Mouse (Mus musculus) ovary, postnatal 36 days (tissue): Measurements from ENCODE around the gene Clcn1.

Experiments used
- DNase-seq: peaks from one replicate; pipeline ENCODE4 v3.0.0; 2022; ENCODE audit warnings: low spot score, mixed read lengths

The Clcn1 gene

DNA sequence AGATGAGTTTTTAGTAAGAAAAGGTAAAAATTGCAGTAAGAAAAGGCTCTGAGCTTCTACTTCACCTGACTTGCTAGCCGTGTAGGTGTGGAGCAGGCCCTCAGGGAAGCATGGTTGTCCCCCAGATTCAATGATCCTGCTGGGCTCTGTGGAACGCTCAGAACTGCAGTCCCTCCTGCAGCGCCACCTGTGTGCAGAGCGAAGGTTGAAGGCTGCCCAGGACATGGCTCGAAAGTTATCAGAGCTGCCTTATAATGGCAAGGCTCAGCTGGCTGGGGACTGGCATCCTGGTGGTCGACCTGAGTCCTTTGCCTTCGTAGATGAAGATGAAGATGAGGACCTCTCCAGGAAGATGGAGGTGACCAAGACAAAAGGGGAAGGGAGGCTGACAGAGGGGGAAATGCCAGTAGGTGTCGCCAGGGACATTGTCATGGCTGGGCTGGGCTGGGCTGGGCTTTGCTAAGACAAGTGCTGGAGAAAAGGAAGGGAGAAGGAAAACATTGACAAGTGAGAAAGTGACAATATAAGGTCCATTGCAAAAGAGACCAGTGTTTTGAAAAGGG, 23.4 kb downstream of the Clcn1 start:
- no peak for DNase-seq

DNA sequence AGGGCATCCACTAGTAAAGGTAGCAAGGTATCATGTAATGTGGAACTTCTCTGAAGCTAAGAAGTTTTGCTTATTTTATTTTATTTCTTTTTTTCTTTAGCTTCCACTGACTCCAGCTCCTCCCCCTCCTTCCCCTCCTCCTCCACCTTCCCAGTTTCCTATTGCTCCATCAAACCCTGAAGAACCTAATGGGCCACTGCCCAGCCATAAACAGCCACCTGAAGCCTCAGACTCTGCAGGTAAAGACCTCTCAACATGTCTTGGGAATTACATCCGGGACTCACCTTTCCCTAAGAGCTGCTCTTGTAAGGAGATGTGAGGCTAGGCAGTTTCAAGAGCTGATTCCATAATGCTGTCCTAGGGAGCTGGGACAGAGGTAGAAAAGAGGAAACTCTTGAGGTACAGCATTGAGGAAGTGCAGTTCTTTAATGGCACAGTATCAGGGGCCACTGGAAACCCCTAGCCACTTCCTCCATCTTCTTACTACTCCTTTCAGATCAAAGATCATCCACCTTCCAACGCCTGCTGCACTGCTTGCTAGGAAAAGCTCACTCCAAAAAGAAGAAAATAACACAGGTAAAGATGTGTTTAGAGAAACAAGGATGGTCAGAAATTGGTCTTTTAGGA, 24.1 kb downstream of the Clcn1 start:
- DNase-seq: no peak

DNA sequence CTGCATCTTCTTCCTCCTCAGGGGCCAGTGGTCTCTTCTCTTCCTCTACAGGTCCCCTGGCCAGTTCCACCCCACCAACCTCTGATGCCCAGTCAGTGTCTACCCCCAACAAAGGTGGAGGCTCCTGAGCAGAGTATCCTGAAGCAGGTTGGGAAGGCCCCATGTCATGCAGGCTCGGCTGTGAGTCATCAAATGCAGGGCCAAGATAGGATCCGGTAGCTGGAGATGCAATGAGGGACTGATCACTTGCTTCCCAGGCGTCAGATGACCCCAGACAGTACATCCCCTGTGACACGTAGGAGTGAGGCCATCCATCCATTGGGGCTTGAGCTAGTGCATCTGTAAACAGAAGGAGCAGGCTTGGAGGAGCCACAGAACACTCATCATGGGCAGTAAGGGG, 31.8 kb downstream of the Clcn1 start:
- DNase-seq: no peak

DNA sequence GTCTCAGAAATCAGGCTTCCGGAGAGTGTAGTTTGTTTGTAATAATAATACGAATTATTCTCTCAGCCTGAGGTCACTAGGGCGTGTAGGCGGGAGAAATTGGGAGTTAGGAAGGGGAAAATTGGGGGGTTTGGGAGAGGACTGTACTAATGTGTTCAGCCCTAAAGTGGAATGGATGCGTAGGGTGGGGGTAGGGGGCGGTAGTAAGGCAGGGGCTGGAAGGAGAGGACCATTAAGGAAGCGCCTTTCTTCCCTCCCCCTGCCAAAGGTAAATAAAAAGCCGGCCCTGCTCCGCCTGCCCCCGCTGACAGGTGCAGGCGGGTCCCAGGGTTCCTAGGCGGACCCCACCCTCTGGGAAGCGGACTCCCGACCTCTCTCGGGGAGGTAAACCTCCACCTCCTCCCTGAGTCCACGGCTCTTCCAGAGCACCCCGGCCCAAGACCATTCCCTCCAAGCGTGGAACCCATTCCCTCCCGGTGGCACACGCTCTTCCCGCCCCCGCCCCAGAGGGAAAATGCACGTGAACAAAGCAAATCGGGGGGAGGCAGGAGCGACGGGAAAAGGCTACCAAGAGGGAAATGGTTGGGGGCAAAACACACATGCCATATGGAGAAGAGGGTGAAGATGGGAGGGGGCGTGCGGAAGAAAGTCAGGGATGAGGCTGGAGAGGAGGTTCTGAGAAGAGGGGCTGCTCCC, 37.0 kb downstream of the Clcn1 start:
- no peak for DNase-seq

DNA sequence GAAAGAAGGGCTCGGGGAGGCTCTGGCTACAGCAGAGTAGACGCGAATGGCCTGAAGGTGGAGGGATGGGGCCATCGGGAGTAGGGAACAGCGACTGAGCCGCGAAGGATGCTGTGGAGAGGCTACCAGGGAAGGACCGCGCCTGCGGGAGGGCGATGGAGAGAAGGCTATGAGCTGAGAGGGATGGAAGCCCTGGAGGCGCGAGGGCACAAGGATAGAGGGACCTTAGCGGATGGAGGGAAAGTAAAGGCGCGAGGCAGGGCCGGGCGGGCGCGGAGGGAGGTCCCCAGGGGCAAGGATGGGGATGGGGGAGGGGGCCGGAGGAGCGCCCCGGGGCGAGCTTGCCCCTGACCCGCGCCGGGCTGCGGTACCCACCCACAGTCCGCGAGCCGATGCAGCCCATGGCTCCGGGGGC, 37.6 kb downstream of the Clcn1 start:
- peak; percentile 17 for DNase-seq

DNA sequence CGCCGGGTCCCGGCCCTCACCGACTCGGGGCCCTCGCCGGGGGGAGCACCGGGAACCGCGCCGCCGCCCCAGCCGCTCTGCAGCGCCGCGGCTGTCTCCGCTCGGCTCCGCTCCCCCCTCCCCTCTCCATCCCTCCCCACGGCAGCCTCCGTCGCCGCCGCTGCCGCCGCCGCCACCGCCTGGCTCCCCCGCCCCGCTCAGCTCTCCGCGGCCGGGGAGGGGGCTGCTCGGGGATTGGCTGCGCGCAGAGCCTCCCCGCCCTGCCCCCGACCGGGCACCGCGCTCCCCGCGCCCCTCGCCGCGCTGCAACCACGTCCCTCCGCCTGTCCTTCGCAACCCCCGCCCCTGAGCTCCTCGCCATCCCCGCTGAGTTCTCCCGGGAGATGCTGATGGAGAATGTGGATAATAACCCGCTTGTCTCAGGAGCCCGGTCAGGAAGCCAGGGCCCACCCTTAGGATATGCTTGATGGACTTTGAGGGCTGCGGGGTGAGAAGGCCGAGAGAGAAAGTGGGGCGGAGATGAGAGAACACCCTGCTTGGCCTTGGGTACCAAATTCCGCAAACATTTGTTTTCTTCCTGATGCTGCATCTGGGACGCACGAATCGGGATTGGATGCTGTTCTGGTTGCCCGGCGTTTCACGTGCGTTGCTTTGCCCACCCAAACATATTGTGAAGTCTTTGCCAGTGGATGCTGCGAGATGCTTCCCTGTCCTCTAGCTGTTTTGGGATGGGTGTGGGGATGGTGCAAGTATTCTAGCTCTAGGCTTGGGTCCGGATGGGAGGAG, 38.2 kb downstream of the Clcn1 start, which contains the start of gene Fam131b:
Fam131b (minus strand) TSS at position 162 of the 786 bp plus-strand sequence.
- peak; percentile 44 for DNase-seq

- DNase-seq: peak; percentile 72
These were observed 38.8 kb downstream of the Clcn1 start for GRCm38 (mm10) chr6:42325268-42325609.

DNA sequence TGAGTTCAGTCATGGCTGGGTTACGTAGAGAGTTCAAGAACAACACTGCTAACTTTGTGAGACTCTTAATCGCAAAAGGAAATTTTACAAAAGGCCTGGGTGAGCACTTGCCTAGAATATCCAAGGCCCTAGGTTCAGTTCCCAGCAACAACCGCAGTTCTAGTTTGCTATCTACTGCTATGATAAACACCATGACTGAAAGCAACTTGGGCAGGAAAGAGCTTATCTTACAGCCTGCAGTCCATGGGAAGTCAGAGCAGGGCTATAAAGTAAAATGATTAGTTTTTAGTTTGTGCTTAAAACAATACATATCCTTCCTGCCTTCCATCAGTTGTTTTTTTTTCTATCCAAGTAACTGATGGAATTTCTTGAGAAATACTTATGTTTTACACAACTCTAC, 40.0 kb downstream of the Clcn1 start:
- DNase-seq: no peak

DNA sequence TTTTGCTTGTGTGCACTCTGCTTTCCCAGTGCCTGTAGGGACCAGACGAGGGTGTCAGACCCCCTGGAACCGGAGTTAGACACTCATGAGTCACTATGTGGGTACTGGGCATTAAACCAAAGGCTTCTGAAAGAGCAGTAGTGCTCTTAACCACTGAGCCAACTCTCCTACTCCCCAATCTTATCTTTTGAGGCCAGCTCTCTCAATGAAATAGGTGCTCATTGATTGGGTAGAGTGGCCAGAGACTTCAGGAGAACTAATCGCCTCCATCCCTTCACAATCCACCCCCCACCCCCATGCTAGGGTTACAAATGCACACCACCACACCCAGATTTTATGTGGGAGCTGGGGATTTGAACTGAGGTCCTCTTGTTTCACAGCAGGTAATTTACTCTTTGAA, 42.3 kb downstream of the Clcn1 start:
- no peak for DNase-seq

GRCm38 (mm10) chr6:42330216-42330615, 43.7 kb downstream of the Clcn1 start:
- no peak for DNase-seq

- no peak for DNase-seq
These were observed 44.5 kb downstream of the Clcn1 start for GRCm38 (mm10) chr6:42330946-42331345.

GRCm38 (mm10) chr6:42339189-42339588, 52.7 kb downstream of the Clcn1 start:
- DNase-seq: no peak

DNA sequence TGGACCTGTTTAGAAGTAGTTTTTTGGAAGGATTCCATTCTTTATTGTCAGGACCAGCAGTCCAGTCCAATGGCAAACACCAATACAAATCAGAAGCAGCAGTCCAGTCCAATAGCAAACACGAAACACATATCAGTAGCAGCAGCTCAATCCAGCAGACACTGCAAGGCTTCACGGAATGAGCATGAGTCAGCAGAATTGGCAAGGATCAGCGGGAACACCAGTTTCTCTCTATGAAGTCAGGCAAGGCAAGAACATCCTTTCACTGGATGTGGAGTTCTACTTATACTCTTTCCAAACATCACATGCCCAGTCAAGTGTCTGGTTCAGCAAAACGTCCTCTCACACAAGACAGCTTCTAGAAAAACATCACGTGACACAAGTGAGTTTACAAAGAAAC, 53.5 kb downstream of the Clcn1 start:
- no peak for DNase-seq

DNA sequence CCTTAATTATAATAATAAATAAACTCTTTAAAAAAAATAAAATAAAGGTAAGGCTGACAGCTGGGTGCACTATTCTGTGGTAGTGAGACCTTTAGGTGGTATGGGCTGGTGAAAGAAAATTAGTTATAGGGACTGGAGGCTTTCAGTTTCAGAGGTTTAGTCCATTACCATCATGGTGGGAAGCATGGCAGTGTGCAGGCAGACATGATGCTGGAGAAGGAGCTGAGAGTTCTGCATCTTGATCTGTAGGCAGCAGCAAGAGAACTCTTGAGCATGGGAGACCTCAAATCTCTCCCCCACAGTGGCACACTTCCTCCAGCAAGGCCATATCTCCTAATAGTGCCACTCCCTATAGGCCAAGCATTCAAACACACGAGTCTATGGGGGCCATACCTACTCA, 55.7 kb downstream of the Clcn1 start:
- no peak for DNase-seq

DNA sequence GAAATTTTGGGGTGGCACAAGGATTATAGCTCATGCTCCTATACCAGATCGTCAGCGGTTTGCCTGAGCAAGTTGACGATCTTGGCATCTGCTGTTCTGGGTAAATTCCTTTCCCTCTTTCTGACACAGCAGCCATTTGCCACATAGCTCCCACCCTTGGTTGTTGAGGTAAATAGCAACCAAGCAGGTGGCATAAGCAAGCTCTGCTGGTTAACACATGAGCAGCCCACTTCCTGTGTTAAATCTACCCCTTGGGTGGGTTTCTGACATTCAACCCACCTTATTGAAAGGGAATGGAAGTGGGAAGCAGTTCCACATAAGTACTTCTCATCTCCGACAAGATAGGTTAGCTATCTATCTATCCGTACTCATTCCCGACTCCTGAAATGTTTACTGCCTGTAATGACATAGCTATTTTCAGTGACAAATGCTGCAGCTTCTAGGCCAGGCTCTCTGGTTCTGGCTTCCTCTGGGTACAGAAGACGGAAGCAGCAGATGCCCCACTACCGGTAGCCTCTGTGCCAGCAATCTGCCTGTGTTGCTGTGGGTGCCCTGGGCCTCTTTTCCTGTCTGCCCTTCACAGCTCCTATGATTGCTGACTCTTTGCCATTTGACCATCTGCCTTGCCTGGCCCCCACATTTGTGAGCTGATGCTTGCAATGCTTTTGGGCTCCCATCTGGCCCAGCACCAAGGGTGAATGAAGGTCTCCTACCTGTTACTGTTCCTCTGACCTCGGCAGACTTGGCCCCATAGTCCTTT, 57.1 kb downstream of the Clcn1 start:
- no peak for DNase-seq

GRCm38 (mm10) chr6:42344255-42344654, 57.8 kb downstream of the Clcn1 start:
- no peak for DNase-seq

GRCm38 (mm10) chr6:42348281-42349005, 62.0 kb downstream of the Clcn1 start:
- DNase-seq: no peak

GRCm38 (mm10) chr6:42349006-42349425, 62.5 kb downstream of the Clcn1 start:
- peak; percentile 80 for DNase-seq

DNA sequence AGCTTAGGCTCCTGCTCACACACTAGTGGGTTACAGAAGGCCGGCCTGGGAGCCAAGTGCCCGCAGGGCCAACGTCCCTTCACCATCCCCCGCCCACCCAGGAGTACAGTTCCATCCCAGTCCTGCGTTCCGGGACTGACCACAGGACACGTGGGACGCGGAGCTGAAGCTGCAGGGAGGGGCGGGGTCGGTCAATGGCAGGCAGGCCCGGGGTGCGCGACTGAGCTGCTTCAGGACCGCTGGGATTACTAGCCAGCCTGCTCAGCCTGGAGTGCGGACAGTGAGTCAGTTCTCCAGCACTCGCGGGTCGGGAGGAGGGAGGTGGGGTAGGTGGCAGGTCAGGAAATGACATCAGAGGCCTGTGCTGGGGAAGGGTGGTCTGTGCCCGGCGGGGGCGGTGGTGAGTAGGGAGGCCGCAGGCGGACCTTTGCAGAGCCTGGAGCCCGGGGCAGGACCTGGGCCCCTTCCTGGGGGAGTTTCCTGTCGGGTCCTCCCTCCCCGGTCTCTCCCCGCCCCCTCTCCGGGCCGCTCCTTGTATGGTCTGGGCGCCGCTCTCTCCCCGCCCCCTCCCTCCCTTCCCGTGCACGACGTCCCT, 63.0 kb downstream of the Clcn1 start, which contains the start of gene Zyx:
Zyx (plus strand) TSS at position 205 of the 595 bp plus-strand sequence.
- DNase-seq: peak; percentile 91

DNA sequence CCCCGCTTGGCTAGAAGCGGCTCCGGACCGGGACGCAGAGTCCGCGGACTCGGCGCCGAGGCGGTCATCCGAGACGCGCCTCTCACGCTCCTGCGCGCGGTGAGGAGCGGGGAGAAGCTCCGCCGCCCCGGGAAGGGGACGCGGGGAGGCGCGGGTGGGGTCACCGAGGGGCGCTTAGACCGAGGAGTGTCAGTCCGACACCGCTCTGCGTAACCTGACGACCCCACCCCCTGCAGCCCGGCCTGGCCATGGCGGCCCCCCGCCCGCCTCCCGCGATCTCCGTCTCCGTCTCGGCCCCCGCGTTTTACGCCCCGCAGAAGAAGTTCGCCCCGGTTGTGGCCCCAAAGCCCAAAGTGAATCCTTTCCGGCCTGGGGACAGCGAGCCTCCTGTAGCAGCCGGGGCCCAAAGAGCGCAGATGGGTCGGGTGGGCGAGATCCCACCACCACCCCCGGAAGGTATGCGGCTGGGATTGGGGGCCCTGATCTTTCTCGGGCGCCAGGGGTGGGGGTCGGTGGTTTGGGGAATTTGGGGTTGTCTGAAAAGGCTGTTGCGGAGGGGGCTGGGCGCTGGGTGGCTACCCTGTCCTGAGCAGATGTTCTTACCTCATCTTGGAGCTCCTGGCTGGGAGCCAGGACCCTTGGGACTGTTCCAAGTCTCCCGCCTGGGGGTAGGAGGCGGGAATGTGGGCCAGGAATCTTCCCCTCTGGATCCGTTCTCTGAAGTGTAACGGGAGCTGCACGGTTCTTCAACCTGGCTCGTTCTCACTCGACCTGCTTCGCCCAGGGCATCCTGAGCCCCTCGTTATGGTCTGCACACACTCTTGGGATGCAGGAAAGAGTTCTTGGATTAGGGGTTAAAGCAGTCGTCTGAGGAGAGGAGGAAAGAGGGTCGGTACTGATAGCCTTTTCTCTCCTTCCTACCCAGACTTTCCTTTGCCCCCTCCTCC, 63.8 kb downstream of the Clcn1 start:
- DNase-seq: peak; percentile 82
